Mouse (Mus musculus) cerebral cortex, adult 2 months (tissue): ENCODE measurements around the gene Cplx3.

ENCODE experiments used
- whole genome bisulfite sequencing: fragments of 180-500 bp; shearing (Covaris S2); methylation state at CpG from one replicate; pipeline ENCODE4 v1.1.7; 2018; 5-methylcytosine and 5-hydroxymethylcytosine counted together

Cplx3 gene

DNA sequence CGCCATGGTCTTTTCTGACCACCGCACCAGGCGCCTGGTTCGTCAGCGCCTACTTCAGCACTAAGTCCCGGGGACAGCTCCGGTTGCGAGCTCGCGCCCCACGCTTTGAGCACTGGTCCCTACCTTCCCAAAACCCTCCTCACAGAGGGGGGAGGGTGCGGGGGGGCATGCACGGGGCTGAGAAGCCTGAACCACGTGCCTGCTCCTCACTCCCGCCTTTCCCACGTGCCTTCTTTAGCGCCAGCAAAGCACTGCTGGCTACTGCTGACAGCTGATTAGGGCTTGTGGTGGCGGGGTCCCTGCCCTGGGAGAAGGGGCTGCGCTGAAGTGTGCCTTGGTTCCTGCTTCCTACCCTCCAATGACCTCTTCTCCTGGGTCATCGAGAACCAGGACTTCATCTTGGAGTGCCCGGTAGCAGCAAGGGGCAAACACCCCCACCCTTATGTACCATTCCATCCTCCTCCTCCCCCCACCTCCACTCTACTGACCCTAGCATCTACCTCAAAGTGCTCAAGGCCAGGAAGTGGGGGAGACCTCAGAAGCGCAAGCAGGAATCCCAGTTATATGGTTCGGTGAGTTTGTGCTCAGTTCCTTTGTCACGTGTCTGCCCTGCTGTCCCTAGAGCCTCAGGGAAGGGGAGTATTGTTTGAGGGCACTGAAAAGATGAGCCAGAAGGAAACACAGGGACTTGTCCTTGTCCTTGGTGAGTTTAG is at the start of gene Cplx3:
TSS of gene Cplx3 (minus strand) at position 143 of the 713 bp plus-strand sequence.
- WGBS = 11% methylated on average over 24 of the region's 24 CpGs

DNA sequence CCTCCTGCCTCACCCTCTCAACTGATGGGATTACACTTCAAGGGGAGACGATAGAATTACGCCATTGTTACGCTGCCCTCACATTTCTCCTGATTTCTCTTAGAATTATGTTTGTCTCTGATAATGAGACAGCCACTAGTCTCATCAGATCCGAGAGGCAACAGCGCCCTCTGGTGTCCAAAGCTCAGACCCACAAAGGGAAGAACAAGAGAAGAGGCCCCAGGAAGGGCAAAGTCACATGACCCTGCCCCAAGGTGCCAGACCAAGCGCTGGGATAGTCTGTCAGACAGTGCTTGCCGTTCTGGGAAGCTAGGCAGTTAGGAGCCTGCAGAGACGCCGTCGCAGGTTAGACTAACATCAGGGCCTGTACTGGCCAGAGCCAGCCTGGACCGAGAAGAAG is 49.7 kb upstream of the Cplx3 start:
- WGBS = 4% methylated on average over 11 of the region's 11 CpGs

DNA sequence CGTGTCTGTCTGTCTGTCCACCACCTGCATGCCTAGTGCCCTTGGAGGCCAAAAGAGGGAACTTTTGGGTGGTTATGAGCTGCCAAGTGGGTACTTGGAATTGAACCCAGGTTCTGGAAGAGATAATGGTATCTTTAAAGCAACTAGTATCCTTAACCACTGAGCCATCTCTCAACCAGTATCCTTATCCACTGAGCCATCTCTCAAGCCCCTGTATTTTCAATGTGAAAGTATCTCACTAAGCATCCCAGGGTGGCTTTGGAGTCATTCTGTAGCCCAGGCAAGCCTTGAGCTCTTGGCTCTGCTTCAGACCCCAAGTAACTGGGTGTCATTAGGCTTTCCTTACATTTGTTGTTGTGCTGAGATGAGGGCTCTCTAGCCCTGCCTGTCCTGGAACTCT is 48.9 kb upstream of the Cplx3 start:
- WGBS = 91% methylated on average over 1 of the region's 1 CpGs

DNA sequence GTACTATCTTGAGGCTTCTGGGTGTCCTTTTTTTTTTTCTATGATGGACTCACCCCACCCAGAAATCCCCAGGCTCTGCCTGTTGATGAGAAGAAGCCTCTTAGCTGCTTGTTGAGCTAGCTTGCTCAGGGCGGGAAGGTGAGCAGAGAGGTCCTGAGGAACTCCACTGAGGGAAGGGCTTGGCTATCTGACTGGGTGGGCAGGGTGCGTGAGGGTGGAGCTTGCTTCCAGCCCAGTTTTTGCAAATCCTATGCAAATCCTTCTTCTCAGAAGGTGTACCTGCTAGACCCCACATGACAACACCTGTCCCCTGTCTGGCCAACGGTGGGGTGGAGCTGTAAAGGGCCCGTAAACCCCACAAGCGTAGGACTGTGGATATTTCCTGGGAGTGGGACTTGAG is 47.2 kb upstream of the Cplx3 start, which contains the start of gene Csk:
TSS of gene Csk (minus strand) at position 349 of the 400 bp plus-strand sequence.
- WGBS = 81% methylated on average over 5 of the region's 5 CpGs

DNA sequence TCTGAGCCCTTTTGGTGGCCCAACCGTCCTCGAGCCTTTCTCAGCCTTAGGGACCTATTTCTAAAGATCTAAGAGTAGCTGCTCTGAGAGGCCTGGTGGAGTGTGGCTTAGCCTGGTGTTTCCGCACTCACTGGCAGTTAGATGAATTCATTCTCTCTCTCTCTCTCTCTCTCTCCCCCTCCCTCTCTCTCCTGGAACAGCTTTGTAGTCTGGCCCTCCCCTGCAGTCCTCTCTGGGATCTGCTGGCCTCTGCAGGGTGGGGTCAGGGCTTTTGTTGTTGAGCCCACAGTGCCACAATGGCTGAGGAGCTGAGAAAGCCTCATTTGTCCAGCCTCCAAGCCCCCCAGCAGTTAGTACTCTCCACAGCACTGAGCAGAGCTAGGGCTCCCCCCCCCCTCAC is 46.8 kb upstream of the Cplx3 start:
- 80% methylated on average over 3 of the region's 3 CpGs for WGBS

DNA sequence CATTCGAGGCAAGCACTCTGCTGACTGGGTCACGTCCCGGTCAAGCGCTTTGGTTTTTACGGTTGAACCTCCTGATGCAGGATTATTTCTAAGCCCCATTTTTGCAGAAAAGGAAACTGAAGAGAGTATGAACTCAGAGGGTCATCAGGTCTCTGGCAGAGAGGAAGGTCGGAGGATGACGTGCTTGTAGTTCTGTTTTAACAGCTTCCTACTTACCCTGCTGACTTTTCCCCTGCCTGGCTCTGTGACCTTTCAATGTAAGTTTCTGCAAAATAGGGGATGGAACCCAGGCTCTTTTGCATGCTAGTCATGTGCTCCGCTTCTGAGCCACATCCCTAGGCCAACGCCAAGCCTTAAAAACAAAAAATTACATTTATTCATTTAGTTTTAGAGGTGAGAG is 46.3 kb upstream of the Cplx3 start:
- WGBS = 82% methylated on average over 9 of the region's 9 CpGs

DNA sequence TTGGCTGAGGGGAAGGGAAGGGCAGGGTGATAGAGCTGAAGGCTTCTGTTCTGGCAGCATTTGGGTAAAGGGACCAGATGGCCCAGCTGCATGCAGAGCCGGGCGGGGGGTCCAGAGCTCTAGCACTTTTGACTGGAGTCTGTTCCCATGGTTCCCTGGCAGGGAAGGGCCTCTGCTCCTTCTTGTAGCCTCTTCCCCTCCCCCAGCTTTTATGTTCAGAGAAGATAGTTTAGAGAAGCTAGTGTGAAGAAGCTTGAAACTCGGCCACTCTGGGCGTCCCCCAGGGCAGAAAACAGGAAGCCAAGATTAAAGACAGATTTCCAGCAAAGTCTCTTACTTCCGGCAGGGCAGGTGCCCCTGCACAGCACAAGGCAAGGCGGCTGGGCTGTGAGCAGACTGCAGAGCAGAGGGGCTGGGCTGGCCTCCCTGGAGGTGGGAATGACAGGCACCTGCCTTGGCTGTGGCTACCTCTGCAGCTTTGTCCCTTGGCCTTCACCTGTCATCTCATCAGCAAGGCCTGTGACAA is 44.8 kb upstream of the Cplx3 start:
- 55% methylated on average over 6 of the region's 6 CpGs for WGBS

DNA sequence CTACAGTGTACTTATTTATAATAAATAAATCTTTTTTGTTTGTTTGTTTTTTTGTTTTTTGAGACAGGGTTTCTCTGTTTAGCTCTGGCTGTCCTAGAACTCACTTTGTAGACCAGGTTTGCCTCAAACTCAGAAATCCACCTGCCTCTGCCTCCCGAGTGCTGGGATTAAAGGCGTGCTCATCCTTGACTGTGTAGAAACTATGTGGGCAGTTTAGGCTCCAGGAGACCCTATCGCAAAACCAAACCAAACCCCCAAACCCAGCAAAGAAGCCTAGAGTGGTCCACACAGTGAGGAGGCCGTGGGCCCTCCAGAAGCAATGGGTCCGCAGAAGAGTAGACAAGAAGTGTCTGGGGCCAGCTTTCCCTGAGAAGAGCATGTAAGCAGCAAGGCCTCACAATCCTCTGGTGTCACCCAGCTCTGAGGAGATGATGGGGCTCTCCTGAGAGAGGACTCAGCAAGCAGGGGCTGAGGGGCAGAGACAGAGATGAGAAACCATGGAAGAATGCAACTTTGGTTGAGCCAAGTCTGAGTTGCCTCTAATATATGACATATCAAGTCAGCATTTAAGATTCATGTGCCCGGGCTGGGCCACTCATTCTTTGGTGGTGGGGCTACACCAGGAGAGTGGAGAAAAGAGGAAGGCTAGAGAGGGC is 44.2 kb upstream of the Cplx3 start:
- WGBS = 94% methylated on average over 6 of the region's 6 CpGs

DNA sequence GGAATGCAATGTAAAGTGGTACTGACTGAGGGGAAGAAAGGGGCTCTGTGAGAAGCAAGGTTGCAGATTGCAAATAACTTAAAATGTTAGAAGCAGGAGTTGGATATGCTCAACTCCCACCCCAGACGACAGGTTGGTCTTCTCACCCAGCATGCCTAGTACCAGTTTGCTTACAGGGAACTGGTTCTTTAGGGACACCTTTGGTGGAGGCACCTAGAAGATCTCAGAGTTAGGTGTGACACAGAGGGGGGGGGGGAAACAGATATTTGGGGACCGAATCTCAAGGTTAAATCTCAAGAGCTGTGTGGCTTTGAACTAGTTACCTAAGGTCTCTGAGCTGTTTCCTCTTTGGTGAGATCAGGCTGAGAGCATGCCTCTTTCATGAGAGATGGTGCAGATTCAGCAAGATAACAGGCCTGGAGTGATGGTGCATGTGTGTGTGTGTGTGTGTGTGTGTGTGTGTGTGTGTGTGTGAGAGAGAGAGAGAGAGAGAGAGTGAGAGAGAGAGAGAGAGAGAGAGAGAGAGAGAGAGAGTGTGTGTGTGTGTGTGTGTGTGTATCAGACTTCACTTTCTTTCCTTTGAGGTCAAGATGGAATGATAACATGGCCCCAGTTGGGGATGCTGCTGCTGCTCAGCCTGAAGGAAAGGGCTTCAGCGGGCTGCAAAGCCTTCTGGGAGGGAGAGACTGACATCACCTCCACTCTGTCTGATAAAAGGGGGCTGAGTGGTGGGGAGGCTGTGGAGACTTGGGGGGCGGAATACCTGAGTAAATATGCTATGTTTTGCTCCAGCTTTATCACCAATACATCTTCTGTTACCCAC is 41.4 kb upstream of the Cplx3 start:
- 80% methylated on average over 4 of the region's 4 CpGs for WGBS

DNA sequence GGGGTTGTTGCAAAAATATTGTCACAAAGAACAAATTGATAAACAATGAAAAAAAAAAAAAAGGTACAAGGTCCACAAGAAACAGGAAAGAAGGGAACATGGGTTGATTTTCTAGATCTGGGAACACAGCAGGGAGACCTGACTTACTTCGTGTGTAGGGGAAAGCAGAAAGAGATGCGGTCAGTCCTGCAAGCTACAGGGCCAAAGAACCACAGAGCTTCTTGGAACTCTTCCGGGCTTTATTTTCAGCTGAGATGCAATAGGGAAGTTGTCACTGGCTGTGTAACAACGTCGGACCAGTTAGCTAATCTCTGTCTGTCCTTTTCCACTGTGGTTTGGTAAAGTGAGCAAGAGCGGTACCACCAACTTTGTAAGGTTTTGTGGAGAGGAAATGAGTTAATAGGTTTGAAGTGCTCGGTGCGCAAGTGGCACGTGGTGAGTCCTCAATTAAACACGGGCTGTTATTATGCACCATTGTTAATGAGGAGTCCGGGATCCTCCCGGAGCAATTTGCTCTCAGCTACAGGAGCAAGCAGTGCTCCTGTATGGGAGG is 40.5 kb upstream of the Cplx3 start:
- WGBS = 56% methylated on average over 12 of the region's 12 CpGs

DNA sequence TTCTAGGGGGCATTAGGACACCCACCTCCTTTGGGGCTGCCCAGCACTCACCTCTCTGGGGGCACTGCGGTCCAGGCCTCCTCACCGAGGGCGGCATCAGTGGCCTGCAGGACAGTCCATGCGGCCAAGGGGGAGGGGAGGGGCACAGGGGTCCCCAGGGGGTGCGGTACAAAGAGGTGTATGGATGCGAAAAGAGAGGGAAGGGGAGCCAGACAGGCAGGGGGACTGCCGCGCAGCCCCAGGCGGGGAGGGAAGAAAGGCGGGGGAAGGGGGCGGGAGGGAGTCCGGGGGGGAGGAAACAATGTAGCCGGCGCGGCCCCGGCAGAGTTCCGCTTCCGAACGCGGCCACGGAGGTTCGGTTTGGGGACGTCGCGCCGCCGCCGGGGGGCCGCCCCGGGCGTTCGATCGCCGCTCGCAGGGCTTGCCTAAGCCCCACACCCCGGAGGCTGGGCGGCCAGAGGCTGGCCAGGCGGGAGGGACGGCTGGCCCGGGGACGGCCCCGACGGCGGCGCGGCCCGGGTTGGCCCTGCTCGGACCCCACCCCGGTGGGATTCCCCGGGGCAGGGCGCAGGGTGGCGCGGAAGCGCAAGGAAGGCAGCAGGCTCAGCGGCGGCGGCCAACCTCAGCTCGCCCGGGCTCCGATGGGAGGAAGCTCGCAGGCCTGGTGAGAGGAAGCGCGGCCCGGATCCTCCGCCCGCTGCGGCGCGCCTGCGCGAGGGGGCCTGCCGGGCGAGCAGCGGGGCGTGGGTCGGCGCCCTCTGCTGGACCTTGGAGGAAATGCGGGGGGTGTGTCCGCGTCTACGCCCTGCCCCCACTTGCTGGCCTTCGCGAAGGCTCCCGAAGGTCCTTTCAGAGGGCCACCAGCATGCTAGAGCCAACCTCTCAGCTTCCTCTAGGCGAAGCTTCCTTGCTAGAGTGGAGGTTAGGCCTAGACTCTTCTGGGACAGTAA is 39.1 kb upstream of the Cplx3 start:
- WGBS = 1% methylated on average over 80 of the region's 85 CpGs

DNA sequence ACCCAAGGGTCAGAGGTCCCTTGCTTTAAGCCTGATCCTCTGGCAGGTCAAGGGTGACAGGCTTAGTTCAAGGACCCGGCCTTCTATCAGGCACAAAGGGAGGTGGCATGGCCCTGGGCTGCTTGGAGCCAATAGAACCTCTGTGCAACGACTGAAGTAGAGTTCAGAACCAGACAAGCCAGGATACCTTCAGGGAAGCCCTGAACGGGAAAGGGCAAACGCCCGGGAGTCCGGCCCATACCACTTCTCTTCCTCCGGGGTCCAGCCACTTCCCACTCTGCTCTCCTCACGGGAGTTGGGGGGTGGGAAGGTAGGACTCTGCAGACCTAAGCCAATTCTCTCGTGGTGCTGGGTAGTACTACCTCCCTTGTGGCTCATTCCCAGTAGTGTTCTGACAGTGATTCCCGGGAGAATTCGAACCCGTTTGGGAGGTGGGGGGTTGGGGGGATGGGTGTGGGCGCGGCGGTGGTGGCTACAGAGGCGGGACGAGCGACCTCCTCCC is 38.4 kb upstream of the Cplx3 start:
- 2% methylated on average over 18 of the region's 18 CpGs for whole genome bisulfite sequencing

DNA sequence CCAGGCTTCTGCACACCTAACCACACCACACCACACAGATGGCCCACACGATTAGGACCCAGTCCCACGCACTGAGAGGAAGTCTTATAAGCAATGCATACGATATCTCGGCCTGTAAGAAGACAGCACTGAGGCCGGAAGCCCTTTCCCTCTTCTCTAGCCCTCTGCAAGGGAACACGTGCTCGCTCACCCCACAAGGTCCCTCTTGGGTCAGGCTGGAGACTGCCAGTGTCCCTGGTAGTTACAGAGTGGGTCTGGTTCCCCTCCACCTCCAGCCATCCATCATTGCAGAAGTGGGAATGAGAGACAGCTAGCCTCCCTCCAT is 37.7 kb upstream of the Cplx3 start:
- WGBS = 49% methylated on average over 7 of the region's 7 CpGs

DNA sequence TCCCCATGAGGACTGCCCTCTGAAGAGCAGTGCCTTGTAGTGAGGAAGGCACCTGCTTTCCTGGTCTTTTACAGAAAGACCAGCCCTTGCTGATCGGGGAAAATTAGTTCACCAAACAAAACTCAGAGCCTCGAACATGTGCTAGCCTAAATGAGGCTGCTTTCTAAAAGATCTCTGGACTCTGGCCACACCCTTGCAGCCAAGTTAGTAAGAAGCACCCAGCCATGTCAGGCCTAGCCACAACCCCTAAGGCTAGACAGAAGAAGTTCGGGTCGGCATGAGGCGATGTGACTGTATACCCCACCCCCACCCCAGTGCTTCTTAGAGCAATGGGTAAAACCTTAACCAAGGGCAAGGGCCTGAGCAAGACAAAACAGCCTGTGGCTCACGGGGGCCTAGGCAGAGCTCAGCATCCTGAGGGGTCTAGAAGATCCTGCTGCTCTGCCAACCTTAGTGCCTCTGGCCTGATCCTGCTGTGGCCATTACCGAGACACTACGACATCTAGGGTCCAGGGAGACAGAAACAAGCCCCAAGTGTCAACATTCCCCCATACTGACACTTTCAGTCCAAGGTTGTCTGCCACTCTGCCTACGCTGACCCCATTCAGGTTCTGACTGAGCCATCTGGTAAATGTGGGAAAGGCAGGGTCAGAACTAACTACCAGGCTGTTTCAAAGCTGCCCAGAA is 37.2 kb upstream of the Cplx3 start:
- 52% methylated on average over 9 of the region's 9 CpGs for WGBS

DNA sequence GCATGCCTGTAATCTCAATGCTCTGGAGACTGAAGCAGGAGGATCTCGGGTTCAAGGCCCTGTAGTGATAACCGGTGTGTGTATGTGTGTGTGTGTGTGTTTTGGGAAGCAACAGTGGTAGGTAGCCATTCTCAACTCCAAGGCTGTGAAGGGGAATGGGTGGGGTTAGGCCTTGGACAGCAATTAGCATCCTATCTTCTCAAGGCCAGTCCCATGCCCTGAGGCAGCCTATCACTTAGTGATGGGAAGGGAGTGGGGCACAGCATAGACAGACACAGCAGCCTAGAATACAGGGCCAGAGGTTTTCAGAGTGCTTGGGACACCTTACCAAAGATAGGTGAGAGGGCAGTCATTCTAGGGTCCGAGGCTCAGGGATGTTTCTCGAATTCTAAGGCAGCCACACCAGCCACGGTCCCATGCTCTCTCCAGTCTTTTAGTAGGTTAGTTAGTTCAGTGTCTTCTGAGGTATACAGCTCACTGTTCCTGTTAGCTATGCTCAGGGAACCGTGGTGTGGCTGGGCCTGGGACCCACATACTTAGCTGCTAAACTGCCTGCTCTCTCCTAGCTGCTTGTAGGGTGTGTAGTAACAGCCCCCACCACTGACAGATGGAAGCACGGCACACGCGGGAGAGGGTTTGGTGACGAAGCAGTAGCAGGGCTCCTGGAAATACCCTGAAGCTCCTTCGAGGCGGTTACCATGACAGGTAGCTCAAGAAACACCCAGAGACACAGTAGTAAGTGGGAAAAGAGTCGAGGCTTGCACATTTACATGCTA is 35.9 kb upstream of the Cplx3 start:
- WGBS = 51% methylated on average over 13 of the region's 13 CpGs

DNA sequence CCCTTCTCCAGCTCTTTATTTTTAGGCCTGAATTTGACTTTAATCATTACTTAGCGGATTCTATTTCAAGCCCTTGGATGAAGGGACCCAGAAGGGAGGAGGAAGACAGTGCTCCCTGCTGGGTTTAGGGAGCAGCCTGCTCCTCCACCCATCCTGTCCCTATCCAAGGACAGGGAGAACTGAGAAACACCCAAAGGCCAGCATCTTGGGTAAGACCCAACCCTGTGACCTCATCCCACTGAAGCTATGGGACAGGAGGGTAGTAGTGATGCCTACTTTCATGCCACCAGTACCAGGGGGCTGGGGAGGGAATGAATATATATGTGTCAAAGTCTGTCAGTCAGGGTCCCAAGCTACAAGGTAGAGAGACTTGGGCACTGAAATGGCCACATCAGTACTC is 34.9 kb upstream of the Cplx3 start:
- WGBS = 46% methylated on average over 1 of the region's 1 CpGs

DNA sequence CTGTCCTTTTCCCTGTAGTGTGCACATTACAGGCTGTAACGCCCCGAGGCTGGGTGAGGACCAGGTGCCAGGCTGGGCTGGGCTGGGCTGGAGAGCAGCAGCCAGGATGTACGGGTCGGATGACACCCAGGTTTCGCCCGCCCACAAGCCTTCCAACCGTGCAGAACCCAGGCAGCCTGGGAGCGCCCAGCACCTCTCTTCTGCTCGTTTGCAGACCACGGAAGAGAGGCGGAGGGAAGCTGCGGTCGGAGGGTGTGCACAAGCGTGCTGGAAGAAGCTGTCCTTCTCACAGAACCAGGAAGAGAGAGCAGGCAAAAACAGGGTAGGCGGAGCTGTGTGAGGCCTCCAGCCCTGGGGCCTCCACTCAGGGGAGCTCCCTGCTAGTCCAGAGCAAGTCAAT is 34.3 kb upstream of the Cplx3 start:
- 33% methylated on average over 15 of the region's 15 CpGs for WGBS

DNA sequence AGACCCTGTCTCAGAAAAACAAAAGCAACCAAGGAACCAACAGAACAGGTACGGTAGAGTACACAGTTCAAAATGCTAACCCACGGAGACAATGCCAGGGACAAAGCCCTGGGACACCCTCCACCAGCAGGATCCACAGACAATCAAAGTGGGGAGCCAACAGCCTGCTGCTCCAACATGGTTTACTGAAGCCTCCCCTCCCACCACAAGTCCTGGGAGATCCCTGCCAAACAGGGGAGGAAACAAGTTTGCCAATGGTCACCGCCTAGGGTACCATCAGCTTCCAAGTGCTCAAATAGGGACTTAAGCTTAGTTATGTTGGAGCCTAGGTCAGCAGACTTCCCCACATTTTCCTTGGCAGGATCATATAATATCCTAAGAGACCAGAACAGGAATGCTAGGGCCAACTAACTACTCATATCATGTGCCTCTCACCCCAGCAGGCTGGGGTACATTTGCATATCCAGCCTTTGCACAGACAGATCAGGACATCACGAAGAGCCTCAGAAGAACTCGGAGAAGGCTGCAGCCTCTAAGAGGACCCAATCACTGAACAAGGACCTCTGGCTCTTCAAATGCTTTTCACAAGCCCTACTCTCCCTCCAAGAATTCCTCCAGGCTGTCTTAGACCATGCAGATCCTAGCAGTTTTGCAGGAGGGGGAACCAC is 33.7 kb upstream of the Cplx3 start:
- 60% methylated on average over 5 of the region's 5 CpGs for WGBS
